Mouse (Mus musculus) embryonic facial prominence, embryonic 15.5 days (tissue): ENCODE measurements around the gene Wdr63. TPM values are rescaled to one million over a fixed set of nuclear protein-coding genes. Genes with fewer than 3 reads are reported as not detected.

Source experiments
- ATAC-seq: fragments of 200-750 bp; cut with Nextera tagmentation; 2 replicates; pipeline ENCODE4 v1.8.0; 2017; ENCODE audit warnings: low read depth, moderate TSS enrichment; ENCODE audit not compliant: insufficient number of reproducible peaks, low FRiP score, low TSS enrichment
- H3K27ac ChIP-seq: fragments of 300-500 bp; sonication (generic); replicated peaks from 2 replicates; pipeline ENCODE4 v1.5.1; 2015; ENCODE audit warnings: mild to moderate bottlenecking, inconsistent platforms
- H3K27me3 ChIP-seq: fragments of 300-500 bp; sonication (generic); 2 replicates; pipeline ENCODE4 v1.6.1; 2015; ENCODE audit warnings: inconsistent platforms
- H3K36me3 ChIP-seq: fragments of 300-500 bp; sonication (generic); 2 replicates; pipeline ENCODE4 v1.6.1; 2015; ENCODE audit warnings: mild to moderate bottlenecking, inconsistent platforms
- H3K4me1 ChIP-seq: fragments of 300-500 bp; sonication (generic); 2 replicates; pipeline ENCODE4 v1.6.1; 2015; ENCODE audit warnings: inconsistent platforms
- H3K4me2 ChIP-seq: fragments of 300-500 bp; sonication (generic); replicated peaks from 2 replicates; pipeline ENCODE4 v1.6.1; 2015; ENCODE audit warnings: mild to moderate bottlenecking, inconsistent platforms
- H3K4me3 ChIP-seq: fragments of 300-500 bp; sonication (generic); replicated peaks from 2 replicates; pipeline ENCODE4 v1.5.1; 2015; ENCODE audit warnings: mild to moderate bottlenecking, inconsistent platforms
- H3K9ac ChIP-seq: fragments of 300-500 bp; sonication (generic); 2 replicates; pipeline ENCODE4 v1.6.1; 2015; ENCODE audit warnings: inconsistent platforms
- H3K9me3 ChIP-seq: fragments of 300-500 bp; sonication (generic); replicated peaks from 2 replicates; pipeline ENCODE4 v1.6.1; 2016; ENCODE audit warnings: inconsistent platforms
- WGBS: fragments of 180-500 bp; shearing (Covaris S2); methylation state at CpG from one replicate; pipeline ENCODE4 v1.1.7; 2015; 5-methylcytosine and 5-hydroxymethylcytosine counted together
- polyA plus RNA-seq: library from polyadenylated mRNA; unstranded; fragments of >200 nt; fragmentation: Nextera tagmentation; extraction: Ambion mirVana; gene quantifications from 2 replicates; pipeline ENCODE4 v1.2.1, GENCODE M21; 2015

The Wdr63 gene
- polyA plus RNA-seq, 1 experiment from 2014 or later: 8.3 TPM

DNA sequence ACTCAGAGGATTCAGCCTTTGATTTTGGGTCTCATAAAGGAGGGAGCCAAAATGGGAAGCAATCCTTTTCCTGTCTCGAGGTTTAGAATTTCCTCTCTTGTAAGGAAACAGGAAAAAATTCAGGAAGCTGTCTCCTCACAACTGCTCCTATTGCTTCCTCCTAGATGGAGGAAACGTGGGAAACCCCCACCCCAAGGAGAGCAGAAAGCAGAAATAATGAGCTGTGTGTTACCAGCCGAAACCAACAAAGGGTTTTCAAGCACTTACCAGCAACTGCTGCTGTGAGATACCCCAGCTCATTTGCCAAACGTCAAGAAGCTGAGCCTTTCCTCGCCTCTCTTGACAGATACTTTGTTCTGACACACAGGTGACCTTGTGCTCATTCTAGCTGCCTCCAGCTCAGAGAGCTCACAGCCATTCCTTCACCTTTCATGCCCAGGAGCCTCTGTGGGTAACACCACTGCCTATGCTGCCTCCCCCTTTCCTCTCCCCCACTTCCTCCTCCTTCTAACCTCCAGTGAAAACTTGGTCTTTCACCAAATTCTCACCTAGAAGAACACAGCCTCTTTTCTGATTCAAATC is 77.6 kb downstream of the Wdr63 start:
- ATAC-seq: no peak
- Histone ChIP-seq H3K27me3 (no peaks in the 10 kb centered on the region), H3K27ac (no peak overlapping the region), H3K9ac (no peak overlapping the region), H3K36me3 (no peaks in the 10 kb centered on the region), H3K4me2 (no peak overlapping the region), H3K4me3 (no peak overlapping the region), H3K9me3 (0 out of 2 replicates have a peak, but pooled peaks cover 3% of the 10 kb centered on the region), H3K4me1 (no peaks in the 10 kb centered on the region)
- 23% methylated on average over 5 of the region's 5 CpGs for WGBS

DNA sequence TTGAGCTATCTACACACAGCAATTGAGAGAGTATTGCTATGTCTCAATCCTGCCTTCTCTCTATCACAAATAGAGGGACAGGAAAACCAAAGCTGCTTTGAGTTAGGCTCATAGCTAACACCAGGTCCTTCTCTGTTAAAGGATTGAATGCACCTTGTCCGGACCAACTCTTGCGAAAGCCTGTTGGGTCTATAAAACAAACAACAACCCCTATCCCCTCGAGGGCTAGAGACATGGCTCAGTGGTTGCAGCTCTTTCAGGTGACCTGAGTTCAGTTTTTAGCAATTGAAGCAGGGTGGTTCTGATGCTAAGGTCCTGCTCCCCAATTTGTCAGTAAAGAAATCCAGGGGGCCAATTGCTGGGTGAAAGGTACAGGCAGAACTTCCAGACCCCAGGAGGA is 78.7 kb downstream of the Wdr63 start:
- 73% methylated on average over 3 of the region's 3 CpGs for WGBS
- Histone ChIP-seq H3K4me1 (no peaks in the 10 kb centered on the region), H3K36me3 (no peaks in the 10 kb centered on the region), H3K27ac (no peak overlapping the region), H3K9ac (no peak overlapping the region), H3K4me2 (no peak overlapping the region), H3K9me3 (0 out of 2 replicates have a peak, but pooled peaks cover 3% of the 10 kb centered on the region), H3K4me3 (no peak overlapping the region), H3K27me3 (no peaks in the 10 kb centered on the region)
- no peak for ATAC-seq

- Histone ChIP-seq H3K27me3 (no peaks in the 10 kb centered on the region), H3K9ac (no peak overlapping the region), H3K36me3 (no peaks in the 10 kb centered on the region), H3K9me3 (0 out of 2 replicates have a peak, but pooled peaks cover 3% of the 10 kb centered on the region), H3K4me1 (no peaks in the 10 kb centered on the region), H3K27ac (no peak overlapping the region), H3K4me2 (no peak overlapping the region), H3K4me3 (no peak overlapping the region)
- 79% methylated on average over 2 of the region's 2 CpGs for WGBS
- no peak for ATAC-seq
These were observed 79.5 kb downstream of the Wdr63 start for GRCm38 (mm10) chr3:146028406-146028805.

- H3K4me2 ChIP-seq: no peak overlapping the region
- no peaks in the 10 kb centered on the region for H3K9me3 ChIP-seq
- no peaks in the 10 kb centered on the region; the same call in 1 of the 2 replicates for H3K36me3 ChIP-seq
- H3K27me3 ChIP-seq: no peaks in the 10 kb centered on the region
- no peak overlapping the region for H3K9ac ChIP-seq
- WGBS: 48% methylated on average over 6 of the region's 6 CpGs
- H3K27ac ChIP-seq: no peak overlapping the region
- H3K4me1 ChIP-seq: no peaks in the 10 kb centered on the region
- no peak overlapping the region for H3K4me3 ChIP-seq
- no peak for ATAC-seq
These were observed 80.8 kb downstream of the Wdr63 start for GRCm38 (mm10) chr3:146027116-146027515.

DNA sequence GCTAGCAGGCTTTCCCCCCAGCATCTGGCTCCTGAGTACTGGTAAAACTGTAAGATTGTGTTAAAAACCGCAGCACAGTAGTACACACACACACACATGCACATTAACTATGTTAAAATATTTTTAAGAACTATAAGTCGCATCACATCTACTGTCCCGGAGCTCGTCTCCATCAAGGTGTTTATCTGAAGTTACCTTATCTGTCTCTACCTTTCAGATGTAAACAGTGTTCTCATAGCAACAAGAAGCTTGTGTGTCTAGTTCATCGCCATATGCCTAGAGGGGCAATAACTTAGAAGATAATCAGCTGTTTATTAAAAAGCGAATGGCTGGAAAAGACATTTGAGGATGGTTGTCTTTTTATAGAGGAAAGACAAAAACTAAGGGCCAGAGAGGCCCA is 82.4 kb downstream of the Wdr63 start:
- Histone ChIP-seq H3K27me3 (no peaks in the 10 kb centered on the region), H3K4me1 (no peaks in the 10 kb centered on the region), H3K4me3 (no peak overlapping the region), H3K36me3 (no peaks in the 10 kb centered on the region; the same call in 1 of the 2 replicates), H3K27ac (no peak overlapping the region), H3K9me3 (no peaks in the 10 kb centered on the region), H3K9ac (no peak overlapping the region), H3K4me2 (no peak overlapping the region)
- 90% methylated on average over 6 of the region's 6 CpGs for WGBS
- ATAC-seq: no peak

DNA sequence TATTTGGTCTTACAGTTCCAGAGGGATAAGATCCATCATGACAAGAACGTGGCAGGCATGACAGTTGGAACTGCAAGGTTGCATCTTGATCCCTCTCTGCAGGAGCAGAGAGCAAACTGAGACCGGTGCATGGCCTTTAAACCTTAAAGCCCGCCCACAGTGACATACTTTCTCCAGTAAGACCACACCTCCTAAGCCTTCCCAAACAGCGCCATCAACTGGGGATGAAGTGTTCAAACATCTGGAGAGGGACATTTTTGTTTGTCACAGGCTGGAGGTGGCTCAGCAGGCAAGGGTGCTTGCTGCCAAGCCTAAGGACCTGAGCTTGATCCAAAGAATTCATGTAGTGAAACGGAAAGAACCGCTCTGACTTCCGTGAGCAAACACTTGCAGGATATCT is 83.2 kb downstream of the Wdr63 start:
- no peaks in the 10 kb centered on the region for H3K27me3 ChIP-seq
- no peak overlapping the region for H3K9ac ChIP-seq
- H3K27ac ChIP-seq: no peak overlapping the region
- no peak overlapping the region for H3K4me2 ChIP-seq
- no peak overlapping the region for H3K4me3 ChIP-seq
- peaks cover 2% of the 10 kb centered on the region; the same call in 1 of the 2 replicates for H3K36me3 ChIP-seq
- H3K9me3 ChIP-seq: no peaks in the 10 kb centered on the region
- ATAC-seq: no peak
- WGBS: 87% methylated on average over 7 of the region's 7 CpGs
- H3K4me1 ChIP-seq: no peaks in the 10 kb centered on the region

DNA sequence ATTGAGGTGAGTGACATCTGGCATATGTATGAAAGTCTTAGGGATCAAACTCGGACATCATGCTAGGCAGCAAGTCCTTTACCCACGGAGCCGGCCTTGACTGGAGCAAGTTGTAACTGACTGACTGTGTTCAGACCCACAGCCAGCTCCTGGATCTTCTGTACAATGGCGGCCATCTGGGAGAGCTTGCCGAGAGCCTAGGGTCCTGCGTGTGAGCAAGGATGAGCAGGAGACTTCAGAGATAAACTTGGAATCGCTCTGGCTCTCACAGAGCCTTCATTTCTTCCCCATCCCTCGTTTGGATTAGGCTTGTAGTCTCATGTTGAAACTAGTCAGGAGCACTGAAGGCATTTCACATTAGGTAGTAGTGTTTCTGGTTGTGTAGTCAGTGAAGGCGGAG is 85.7 kb downstream of the Wdr63 start:
- H3K27me3 ChIP-seq: no peaks in the 10 kb centered on the region
- no peak for ATAC-seq
- no peaks in the 10 kb centered on the region for H3K4me1 ChIP-seq
- H3K4me3 ChIP-seq: no peak overlapping the region
- H3K9me3 ChIP-seq: no peaks in the 10 kb centered on the region
- no peak overlapping the region for H3K27ac ChIP-seq
- WGBS: 89% methylated on average over 9 of the region's 9 CpGs
- H3K4me2 ChIP-seq: no peak overlapping the region
- H3K9ac ChIP-seq: no peak overlapping the region
- peaks cover 8% of the 10 kb centered on the region; the same call in 1 of the 2 replicates for H3K36me3 ChIP-seq

DNA sequence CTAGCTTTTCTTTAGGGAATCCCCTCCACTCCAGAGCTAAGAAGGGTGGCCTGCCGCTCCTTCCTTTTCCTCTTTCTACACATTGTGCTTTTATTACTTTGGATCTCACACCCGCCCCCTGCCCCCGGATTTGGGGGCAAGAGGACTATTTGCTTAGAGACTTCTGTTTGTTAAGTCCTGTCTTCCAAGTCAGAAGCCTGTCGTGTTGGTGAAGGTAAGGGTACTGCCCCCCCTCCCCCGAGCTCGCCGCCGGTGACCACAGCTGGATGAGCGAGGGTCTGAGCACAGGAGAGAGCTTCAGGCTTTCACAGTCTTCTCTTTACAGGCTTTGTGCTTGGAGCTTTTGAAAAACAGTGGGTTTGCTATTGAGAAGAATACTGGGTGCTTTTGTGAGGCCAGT is 90.4 kb downstream of the Wdr63 start:
- H3K36me3 ChIP-seq: peaks cover 37% of the 10 kb centered on the region
- WGBS: 77% methylated on average over 9 of the region's 9 CpGs
- H3K9ac ChIP-seq: no peak overlapping the region
- H3K4me2 ChIP-seq: no peak overlapping the region
- H3K27ac ChIP-seq: no peak overlapping the region
- no peak overlapping the region for H3K4me3 ChIP-seq
- no peak for ATAC-seq
- no peaks in the 10 kb centered on the region for H3K4me1 ChIP-seq
- no peaks in the 10 kb centered on the region for H3K9me3 ChIP-seq
- H3K27me3 ChIP-seq: no peaks in the 10 kb centered on the region

GRCm38 (mm10) chr3:146016979-146017378 is 91.0 kb downstream of the Wdr63 start:
- Histone ChIP-seq H3K4me1 (no peaks in the 10 kb centered on the region), H3K4me3 (no peak overlapping the region), H3K36me3 (peaks cover 37% of the 10 kb centered on the region), H3K27ac (no peak overlapping the region), H3K4me2 (no peak overlapping the region), H3K27me3 (no peaks in the 10 kb centered on the region), H3K9ac (no peak overlapping the region), H3K9me3 (no peaks in the 10 kb centered on the region)
- 90% methylated on average over 13 of the region's 13 CpGs for WGBS
- ATAC-seq: no peak

DNA sequence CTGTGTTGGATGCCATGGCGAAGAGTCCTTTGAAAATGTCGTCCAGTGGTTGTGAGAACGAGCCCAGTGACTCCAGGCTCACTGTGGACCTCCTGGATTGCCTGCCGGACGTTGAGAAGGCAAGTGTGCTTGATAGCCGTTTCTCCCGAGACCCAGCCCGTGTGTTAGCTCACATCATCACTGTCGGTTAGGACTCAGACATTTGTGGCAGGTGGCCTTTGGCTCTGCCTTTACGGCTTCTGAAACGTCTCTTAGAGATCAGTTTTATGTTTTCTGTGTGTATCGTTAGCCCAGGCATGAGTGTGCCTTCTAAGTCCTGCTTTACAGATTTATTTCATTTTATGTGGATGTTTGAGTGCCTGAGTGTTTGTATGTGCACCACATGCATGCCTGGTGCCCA is 93.6 kb downstream of the Wdr63 start:
- H3K4me3 ChIP-seq: no peak overlapping the region
- 95% methylated on average over 12 of the region's 12 CpGs for WGBS
- H3K4me1 ChIP-seq: peaks cover 6% of the 10 kb centered on the region; the same call in 1 of the 2 replicates

GRCm38 (mm10) chr3:146013490-146013889 is 94.4 kb downstream of the Wdr63 start:
- Histone ChIP-seq H3K27me3 (no peaks in the 10 kb centered on the region), H3K4me3 (no peak overlapping the region), H3K27ac (no peak overlapping the region), H3K4me2 (no peak overlapping the region), H3K9ac (no peak overlapping the region), H3K9me3 (no peaks in the 10 kb centered on the region), H3K36me3 (peaks cover 37% of the 10 kb centered on the region), H3K4me1 (peaks cover 6% of the 10 kb centered on the region; the same call in 1 of the 2 replicates)
- ATAC-seq: no peak
- WGBS: 91% methylated on average over 7 of the region's 7 CpGs

More for the DNA sequence above, 93.6 kb downstream of the Wdr63 start:
- Histone ChIP-seq H3K9ac (no peak overlapping the region), H3K9me3 (no peaks in the 10 kb centered on the region), H3K4me2 (no peak overlapping the region), H3K27me3 (no peaks in the 10 kb centered on the region), H3K27ac (no peak overlapping the region), H3K36me3 (peaks cover 34% of the 10 kb centered on the region)
- no peak for ATAC-seq

- Histone ChIP-seq H3K4me3 (no peak overlapping the region), H3K36me3 (peaks cover 37% of the 10 kb centered on the region), H3K4me1 (peaks cover 6% of the 10 kb centered on the region; the same call in 1 of the 2 replicates), H3K9me3 (no peaks in the 10 kb centered on the region), H3K27me3 (no peaks in the 10 kb centered on the region), H3K27ac (no peak overlapping the region), H3K9ac (no peak overlapping the region), H3K4me2 (no peak overlapping the region)
- no peak for ATAC-seq
- WGBS: 61% methylated on average over 8 of the region's 8 CpGs
These were observed 96.2 kb downstream of the Wdr63 start for GRCm38 (mm10) chr3:146011544-146012218.
